Mouse (Mus musculus) forebrain, embryonic 11.5 days (tissue): ENCODE measurements around the gene 1700086D15Rik. TPM values are rescaled to one million over a fixed set of nuclear protein-coding genes. Genes with fewer than 3 reads are reported as not detected.

Source experiments
- ATAC-seq: fragments of 200-750 bp; cut with Nextera tagmentation; replicated peaks from 2 replicates; pipeline ENCODE4 v1.8.0; 2017; ENCODE audit warnings: moderate TSS enrichment; ENCODE audit not compliant: low FRiP score
- DNase-seq: peaks from one replicate; pipeline ENCODE4 v3.0.0-alpha.2; 2017; ENCODE audit warnings: low spot score
- H3K27ac ChIP-seq: fragments of 300-500 bp; sonication (generic); 2 replicates; pipeline ENCODE4 v1.5.1; 2014; ENCODE audit warnings: low read depth, low read length
- H3K27me3 ChIP-seq: fragments of 300-500 bp; sonication (generic); 2 replicates; pipeline ENCODE4 v1.6.1; 2014; ENCODE audit warnings: mild to moderate bottlenecking, low read length, mixed read lengths; ENCODE audit not compliant: control insufficient read depth, insufficient read depth
- H3K36me3 ChIP-seq: fragments of 300-500 bp; sonication (generic); 2 replicates; pipeline ENCODE4 v1.6.1; 2014; ENCODE audit warnings: mild to moderate bottlenecking, low read length, moderate library complexity, mixed read lengths; ENCODE audit not compliant: control insufficient read depth, insufficient read depth
- H3K4me1 ChIP-seq: fragments of 300-500 bp; sonication (generic); replicated peaks from 2 replicates; pipeline ENCODE4 v1.6.1; 2014; ENCODE audit warnings: low read length, mixed read lengths; ENCODE audit not compliant: control insufficient read depth, insufficient read depth
- H3K4me2 ChIP-seq: fragments of 300-500 bp; sonication (generic); 2 replicates; pipeline ENCODE4 v1.6.1; 2014; ENCODE audit warnings: low read depth, mild to moderate bottlenecking, low read length, moderate library complexity, mixed read lengths; ENCODE audit not compliant: severe bottlenecking
- H3K4me3 ChIP-seq: fragments of 300-500 bp; sonication (generic); 2 replicates; pipeline ENCODE4 v1.5.1; 2014; ENCODE audit warnings: low read depth, low read length
- H3K9ac ChIP-seq: fragments of 300-500 bp; sonication (generic); 2 replicates; pipeline ENCODE4 v1.6.1; 2014; ENCODE audit warnings: low read length
- H3K9me3 ChIP-seq: fragments of 300-500 bp; sonication (generic); 2 replicates; pipeline ENCODE4 v1.6.1; 2016; ENCODE audit warnings: low read length, mixed read lengths; ENCODE audit not compliant: control insufficient read depth
- WGBS: fragments of 180-500 bp; shearing (Covaris S2); extraction: QIAGEN DNeasy Blood & Tissue Kit; methylation state at CpG from one replicate; pipeline ENCODE4 v1.1.7; 2014; 5-methylcytosine and 5-hydroxymethylcytosine counted together
- polyA plus RNA-seq: library from polyadenylated mRNA; unstranded; fragments of >200 nt; fragmentation: Nextera tagmentation; extraction: Ambion mirVana; gene quantifications from 2 replicates; pipeline ENCODE4 v1.2.1, GENCODE M21; 2014

1700086D15Rik gene
- polyA plus RNA-seq, 1 experiment from 2014 or later: not detected

DNA sequence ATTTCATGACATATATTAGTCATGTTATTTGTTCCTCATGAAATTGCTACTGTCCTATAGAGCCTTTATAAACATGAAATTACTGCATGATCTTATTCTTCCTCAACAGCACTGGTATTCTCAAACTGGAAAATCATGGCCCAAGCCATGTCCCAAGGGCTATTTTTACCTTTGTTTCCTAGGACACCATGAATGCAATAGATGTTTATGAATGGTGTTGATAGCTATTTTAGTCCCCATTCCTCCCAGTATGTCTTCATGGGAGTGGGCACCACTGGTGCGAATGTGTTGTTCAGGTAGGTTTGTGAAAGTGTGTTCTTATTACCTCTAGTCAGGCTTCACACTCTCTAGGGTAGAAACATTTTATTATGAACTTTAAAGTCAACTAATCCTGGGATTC, 25.4 kb upstream of the 1700086D15Rik start:
- Histone ChIP-seq H3K36me3 (no peaks in the 10 kb centered on the region), H3K4me2 (no peak overlapping the region), H3K9ac (no peak overlapping the region), H3K4me3 (no peak overlapping the region), H3K27me3 (no peaks in the 10 kb centered on the region), H3K27ac (no peak overlapping the region), H3K4me1 (no peaks in the 10 kb centered on the region), H3K9me3 (no peaks in the 10 kb centered on the region)
- no peak for ATAC-seq
- 97% methylated on average over 1 of the region's 1 CpGs for WGBS
- no peak for DNase-seq

DNA sequence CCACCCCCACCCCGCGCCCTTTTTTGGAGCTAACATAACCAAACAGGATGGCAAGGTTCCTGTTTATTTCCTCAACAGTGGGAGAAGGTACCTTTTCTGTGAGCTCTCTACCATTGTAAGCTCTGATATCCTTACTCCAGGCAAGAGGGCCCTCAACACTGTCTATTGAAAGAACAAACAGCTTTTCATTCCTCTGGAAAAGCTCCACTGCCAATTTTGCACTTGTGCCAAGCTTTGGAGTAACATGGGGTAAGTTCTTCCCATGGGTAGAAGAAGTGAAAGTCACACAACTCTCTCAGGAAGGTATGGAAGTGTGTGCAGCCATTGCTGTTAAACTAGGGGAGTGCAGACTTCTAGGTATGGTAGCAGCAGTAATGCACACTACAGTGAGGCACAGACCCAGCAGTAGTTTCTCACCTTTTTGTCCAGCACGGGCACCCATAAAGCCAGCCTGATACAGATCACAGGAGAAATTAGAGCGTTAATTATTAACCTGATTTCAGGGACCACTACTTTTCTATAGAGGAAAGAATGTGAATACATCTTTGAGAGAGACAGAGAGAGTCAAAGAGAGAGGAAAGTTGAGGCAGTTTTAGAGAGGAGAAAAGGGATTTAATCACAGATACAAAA, 10.5 kb upstream of the 1700086D15Rik start:
- no peak overlapping the region for H3K9ac ChIP-seq
- ATAC-seq (no peak), DNase-seq (no peak)
- WGBS: 88% methylated on average over 4 of the region's 4 CpGs
- H3K4me1 ChIP-seq: no peaks in the 10 kb centered on the region
- H3K27ac ChIP-seq: no peak overlapping the region
- H3K9me3 ChIP-seq: no peaks in the 10 kb centered on the region
- H3K36me3 ChIP-seq: no peaks in the 10 kb centered on the region
- no peak overlapping the region for H3K4me3 ChIP-seq
- H3K27me3 ChIP-seq: no peaks in the 10 kb centered on the region
- H3K4me2 ChIP-seq: no peak overlapping the region

DNA sequence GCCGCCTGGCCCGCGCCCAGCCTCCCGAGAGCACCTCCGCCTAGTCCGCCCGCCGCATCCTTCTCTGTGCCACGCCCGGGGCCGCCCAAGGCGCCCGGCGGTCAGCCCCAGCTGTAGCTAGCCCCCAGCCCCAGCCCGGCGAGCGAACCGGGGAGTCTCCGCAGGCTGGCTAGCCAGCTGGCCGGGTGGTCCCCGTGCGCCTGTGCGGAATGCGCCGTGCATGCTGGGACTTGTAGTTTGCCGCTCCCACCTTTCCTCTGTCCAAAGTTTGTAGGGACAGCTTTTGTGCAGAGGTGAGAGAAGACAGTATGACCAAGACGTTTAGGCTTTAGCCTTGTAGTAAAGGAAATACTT, 3.1 kb upstream of the 1700086D15Rik start, which contains the start of gene Arhgap44:
Arhgap44 (minus strand) TSS at position 195 of the 354 bp plus-strand sequence.
- H3K27me3 ChIP-seq: no peaks in the 10 kb centered on the region
- ATAC-seq (peak; percentile 96), DNase-seq (peak; percentile 86)
- H3K36me3 ChIP-seq: no peaks in the 10 kb centered on the region
- peak within 1 kb of the TSS; percentile 86 for H3K9ac ChIP-seq
- H3K9me3 ChIP-seq: no peaks in the 10 kb centered on the region
- no peak within 1 kb of the TSS for H3K27ac ChIP-seq
- under 1% methylated on average over 27 of the region's 27 CpGs for WGBS
- H3K4me3 ChIP-seq: peak within 1 kb of the TSS; percentile 73
- no peaks in the 10 kb centered on the region for H3K4me1 ChIP-seq
- peak within 1 kb of the TSS; percentile 88 for H3K4me2 ChIP-seq

DNA sequence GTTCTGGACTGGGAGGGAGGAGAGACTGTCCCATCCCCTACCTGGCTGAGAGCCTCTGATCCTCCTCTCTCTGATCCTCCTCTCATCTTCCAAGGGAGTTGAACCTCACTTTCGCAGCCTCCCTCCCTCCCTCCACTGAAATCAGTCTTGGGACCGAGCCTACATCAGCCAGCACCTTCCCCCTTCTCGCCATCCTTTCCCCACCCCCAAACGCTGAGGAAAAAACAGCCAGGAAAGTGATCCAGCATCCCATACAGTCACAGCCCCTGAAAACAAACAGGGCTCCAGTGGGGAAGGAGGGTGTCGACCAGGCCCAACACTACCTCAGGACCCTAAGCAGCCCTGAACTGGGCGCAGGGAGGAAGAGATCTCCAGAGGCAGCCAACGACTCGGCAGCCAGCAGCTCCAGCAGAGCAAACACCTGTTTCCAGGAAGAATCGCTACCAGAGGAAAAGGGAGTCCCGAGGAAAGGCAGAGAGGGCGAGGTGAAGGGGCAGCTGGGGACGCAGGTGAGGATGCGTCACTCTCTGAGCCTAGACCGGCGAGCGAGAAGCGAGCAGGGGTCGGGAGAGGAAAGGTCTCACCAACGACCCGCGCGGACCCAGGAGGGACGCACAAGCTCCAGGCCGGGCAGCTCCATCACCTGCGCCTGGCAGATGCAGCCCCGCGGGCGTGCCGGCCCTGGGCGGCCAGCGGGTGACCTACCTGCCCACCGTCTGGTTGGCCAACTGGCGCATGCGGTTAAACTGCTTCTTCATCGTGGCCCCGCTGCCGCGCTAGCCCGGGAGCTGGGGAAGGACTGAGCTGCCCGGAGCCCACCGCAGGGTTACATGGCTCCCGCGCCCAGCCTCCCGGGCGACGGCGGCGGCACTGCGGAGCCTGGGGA, 2.4 kb upstream of the 1700086D15Rik start:
- DNase-seq: no peak
- H3K4me3 ChIP-seq: peak overlapping the region; percentile 73
- no peaks in the 10 kb centered on the region for H3K27me3 ChIP-seq
- H3K27ac ChIP-seq: no peak overlapping the region
- no peaks in the 10 kb centered on the region for H3K36me3 ChIP-seq
- H3K9ac ChIP-seq: peak overlapping the region; percentile 86
- under 1% methylated on average over 49 of the region's 49 CpGs for WGBS
- no peaks in the 10 kb centered on the region for H3K9me3 ChIP-seq
- H3K4me2 ChIP-seq: peak overlapping the region; percentile 88
- H3K4me1 ChIP-seq: no peaks in the 10 kb centered on the region
- ATAC-seq: peak; percentile 86; the same call in 1 of the 2 replicates

DNA sequence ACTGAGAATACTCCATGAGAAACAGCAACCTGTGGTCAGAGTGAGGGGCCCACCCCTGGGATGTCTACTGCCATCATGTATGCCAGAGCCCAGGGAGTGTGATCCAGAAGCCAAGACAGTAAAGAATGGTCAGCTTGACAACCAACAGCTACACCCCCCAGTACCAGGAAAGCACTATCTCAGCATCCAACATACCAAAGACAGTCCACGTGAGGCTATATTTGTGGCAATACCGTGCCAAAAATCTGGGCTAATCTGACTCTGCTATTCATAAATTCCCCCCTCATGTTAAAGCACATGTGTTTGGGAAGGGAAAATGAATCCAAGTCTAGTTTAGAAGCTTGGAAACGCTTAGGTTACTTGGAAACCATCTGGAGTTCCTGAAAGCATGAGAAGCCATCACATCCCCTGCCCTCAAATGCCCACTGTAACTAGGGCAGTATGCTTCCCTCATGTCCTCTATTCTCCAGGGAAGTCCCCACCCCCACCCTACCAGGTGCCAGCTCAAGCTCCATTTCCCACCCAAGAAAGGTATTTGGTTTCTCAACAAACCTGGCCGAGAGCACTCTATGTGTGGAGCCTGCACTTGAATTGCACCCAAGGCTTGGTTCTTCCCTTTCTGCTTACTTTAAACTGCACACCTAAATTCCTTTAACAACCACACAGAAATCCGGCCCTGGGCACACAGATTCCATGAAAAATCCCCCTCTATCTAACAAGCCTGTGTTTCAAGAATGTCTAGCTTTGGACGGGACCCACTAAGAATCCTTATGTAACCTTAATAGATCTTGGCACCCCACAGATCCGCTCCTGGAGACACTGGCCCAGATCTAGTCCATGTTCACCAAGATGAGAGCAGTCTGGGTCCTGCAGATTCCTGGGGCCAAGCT, 1.5 kb upstream of the 1700086D15Rik start:
- H3K9me3 ChIP-seq: no peaks in the 10 kb centered on the region
- WGBS: 58% methylated on average over 7 of the region's 7 CpGs
- no peak overlapping the region for H3K27ac ChIP-seq
- DNase-seq (no peak), ATAC-seq (no peak)
- H3K4me2 ChIP-seq: peak overlapping the region; percentile 88
- H3K4me1 ChIP-seq: no peaks in the 10 kb centered on the region
- H3K4me3 ChIP-seq: no peak overlapping the region
- H3K9ac ChIP-seq: no peak overlapping the region
- no peaks in the 10 kb centered on the region for H3K36me3 ChIP-seq
- H3K27me3 ChIP-seq: no peaks in the 10 kb centered on the region

DNA sequence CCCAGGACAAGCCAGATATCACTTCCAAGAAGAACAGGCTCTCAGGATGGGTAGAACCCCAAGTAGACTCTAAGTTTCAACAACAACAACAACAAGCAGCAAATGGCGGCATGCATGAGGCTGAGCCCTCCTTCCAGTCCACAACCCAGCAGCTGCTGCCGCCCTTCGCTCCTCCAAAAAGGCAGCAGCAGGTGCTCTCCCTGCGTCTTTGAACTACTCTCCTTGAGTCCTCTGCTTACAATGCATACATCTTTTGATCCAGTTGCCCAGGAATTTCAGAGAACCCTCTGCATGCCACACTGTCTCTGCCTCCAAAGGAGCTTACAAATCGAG, 1.1 kb downstream of the 1700086D15Rik start:
- no peak for ATAC-seq
- Histone ChIP-seq H3K4me1 (no peaks in the 10 kb centered on the region), H3K4me3 (no peak overlapping the region), H3K4me2 (no peak overlapping the region), H3K27me3 (no peaks in the 10 kb centered on the region), H3K36me3 (no peaks in the 10 kb centered on the region), H3K9me3 (no peaks in the 10 kb centered on the region), H3K27ac (no peak overlapping the region), H3K9ac (no peak overlapping the region)
- no peak for DNase-seq
- 93% methylated on average over 5 of the region's 5 CpGs for WGBS

DNA sequence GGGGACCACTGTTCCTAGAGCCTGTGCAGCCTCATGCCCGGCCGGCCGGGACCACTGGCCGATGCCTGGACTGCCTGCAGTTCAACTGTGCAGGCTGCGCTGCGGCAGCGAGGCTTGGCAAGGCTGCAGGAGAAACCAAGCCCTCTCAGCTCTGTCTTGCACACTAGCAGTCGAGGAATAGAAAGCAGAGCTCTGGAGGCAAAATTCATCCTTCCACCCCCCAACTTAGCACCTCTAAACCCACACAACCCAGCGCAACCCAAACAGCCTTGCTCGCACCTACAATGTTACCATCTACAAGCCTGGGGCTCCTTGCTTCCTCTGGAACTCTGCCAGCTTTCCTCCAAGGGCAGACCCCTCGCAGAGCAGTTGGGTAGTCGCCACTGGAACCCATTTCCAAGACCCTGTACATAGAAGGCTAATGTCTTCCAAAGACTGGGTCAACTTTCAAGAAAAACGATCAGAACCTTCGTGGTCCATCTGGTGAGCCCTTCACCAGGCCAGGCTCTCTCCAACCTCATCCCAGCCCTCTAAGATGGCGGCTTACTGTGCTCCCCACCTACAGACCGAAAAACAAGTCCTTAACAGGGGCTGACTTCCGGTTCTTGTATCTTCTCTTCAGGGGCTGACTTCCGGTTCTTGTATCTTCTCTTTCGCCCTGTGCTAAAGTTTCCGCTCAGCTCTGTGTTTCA, 1.6 kb downstream of the 1700086D15Rik start:
- no peak overlapping the region for H3K4me2 ChIP-seq
- ATAC-seq: no peak
- no peaks in the 10 kb centered on the region for H3K36me3 ChIP-seq
- H3K27me3 ChIP-seq: no peaks in the 10 kb centered on the region
- H3K9ac ChIP-seq: no peak overlapping the region
- no peak overlapping the region for H3K4me3 ChIP-seq
- no peaks in the 10 kb centered on the region for H3K9me3 ChIP-seq
- WGBS: 95% methylated on average over 20 of the region's 20 CpGs
- no peak for DNase-seq
- no peaks in the 10 kb centered on the region for H3K4me1 ChIP-seq
- H3K27ac ChIP-seq: no peak overlapping the region

DNA sequence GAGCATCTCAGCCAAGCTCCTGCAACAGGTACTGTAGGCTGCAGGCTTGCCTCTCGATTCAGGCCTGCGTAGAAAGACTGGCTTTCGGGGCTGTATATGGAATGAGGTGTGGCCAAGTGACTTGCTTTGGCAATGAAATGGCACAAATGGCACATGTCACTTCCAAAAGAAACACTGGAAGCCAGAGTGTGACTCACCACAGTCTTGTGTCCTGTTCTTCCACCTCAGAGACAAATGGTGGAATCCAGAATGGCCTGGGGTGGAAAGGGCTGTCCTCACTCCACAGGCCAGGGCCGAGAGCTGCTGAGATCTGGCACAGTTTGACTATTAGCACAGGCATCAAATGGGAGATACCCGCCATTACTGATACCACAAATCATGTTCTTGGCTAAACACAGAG, 6.7 kb downstream of the 1700086D15Rik start:
- H3K27ac ChIP-seq: no peak overlapping the region
- no peaks in the 10 kb centered on the region for H3K4me1 ChIP-seq
- DNase-seq (no peak), ATAC-seq (no peak)
- H3K9ac ChIP-seq: no peak overlapping the region
- no peaks in the 10 kb centered on the region for H3K27me3 ChIP-seq
- H3K4me3 ChIP-seq: no peak overlapping the region
- H3K36me3 ChIP-seq: no peaks in the 10 kb centered on the region
- no peaks in the 10 kb centered on the region for H3K9me3 ChIP-seq
- H3K4me2 ChIP-seq: no peak overlapping the region
- WGBS: 86% methylated on average over 5 of the region's 5 CpGs
